Mouse (Mus musculus) liver, embryonic 14.5 days (tissue): ENCODE results near the gene Ptrhd1.

ENCODE experiments used
- CTCF ChIP-seq: IDR thresholded peaks from 2 replicates; pipeline ENCODE4 v1.5.1; 2016; ENCODE audit warnings: antibody characterized with exemption, low read depth, control low read depth
- EP300 ChIP-seq: IDR thresholded peaks from 2 replicates; pipeline ENCODE4 v1.6.1; 2016; ENCODE audit warnings: antibody characterized with exemption, low read depth

DNA sequence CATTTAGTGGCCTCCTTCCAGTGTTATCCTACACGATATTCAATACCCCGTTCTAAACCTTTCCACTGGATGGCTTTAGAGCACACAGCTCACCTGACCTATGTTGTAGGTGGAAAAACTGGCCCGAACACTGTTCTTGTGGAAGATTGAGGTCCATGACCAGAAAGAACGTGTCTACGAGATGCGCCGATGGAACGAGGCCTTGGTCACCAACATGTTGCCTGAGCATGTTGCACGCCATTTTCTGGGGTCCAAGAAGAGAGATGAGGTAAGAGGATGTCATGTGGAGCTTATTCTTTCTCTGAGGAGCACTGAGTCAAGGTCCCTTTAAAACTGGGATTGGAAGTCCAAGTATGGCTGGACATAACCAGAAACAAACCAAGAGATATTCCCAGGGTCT is 24.6 kb upstream of the Ptrhd1 start:
- no peak for TF ChIP-seq CTCF
- TF ChIP-seq EP300 = no peak
